In genomic region chr11:116592428-116592827, GRCm38 (mm10) we compare ENCODE assay signal across 8 mouse cellular contexts. TPM values are rescaled to one million over a fixed set of nuclear protein-coding genes. Genes with fewer than 3 reads are reported as not detected.
A peak's percentile ranks its signal among the peaks of the same experiment; 100 is the strongest.
DNase-seq lines count a peak whose midpoint lies in the region; ATAC-seq and TF ChIP-seq lines count a peak whose summit lies in the region.

No protein-coding gene starts in this region.

- H3K9ac ChIP-seq in hindbrain, postnatal 0 days (replicated peaks; ENCODE audit: low read length): no peak overlapping the region

- peak; percentile 90 for ATAC-seq in hindbrain, postnatal 0 days

- H3K36me3 ChIP-seq in hindbrain, postnatal 0 days (ENCODE audit: insufficient read depth, low read length): no peaks in the 10 kb centered on the region

- no peak overlapping the region for H3K27ac ChIP-seq in gastrocnemius, adult 2 months
- peak overlapping the region; percentile 68; the same call in 1 of the 2 replicates for H3K27ac ChIP-seq in hindbrain, postnatal 0 days

- intact Hi-C loops in gastrocnemius, adult 2 months (cut with DNase I): no loop called here

- TF ChIP-seq CTCF in gastrocnemius, adult 2 months (IDR thresholded peaks at IDR 0.05): peak; percentile 98
- peak; percentile 100 for TF ChIP-seq CTCF in hindbrain, postnatal 0 days (IDR thresholded peaks at IDR 0.05; ENCODE audit: low read depth)

- DNase-seq in WW6 (ENCODE audit: low read depth, low spot score): peak; percentile 94
- DNase-seq in cerebellum, postnatal 4 days (ENCODE audit: low spot score in 2 of 2): peak; percentile 100
- DNase-seq in gastrocnemius, adult 2 months: peak; percentile 94
- DNase-seq in hindbrain, postnatal 0 days (ENCODE audit: low spot score): peak; percentile 95
- DNase-seq in left cerebral cortex, adult 18-20 months (ENCODE audit: low spot score in 2 of 2): peak; percentile 94 to 98
- peak; percentile 93 to 97 for DNase-seq in lung, postnatal 4 days
- peak; percentile 97 to 98 for DNase-seq in right cerebral cortex, adult 2 months (ENCODE audit: low spot score in 2 of 2)
- DNase-seq in urinary bladder, postnatal 10 days (ENCODE audit: low spot score): peak; percentile 86

- no peak overlapping the region for H3K4me3 ChIP-seq in gastrocnemius, adult 2 months
- H3K4me3 ChIP-seq in hindbrain, postnatal 0 days (ENCODE audit: low read length): no peak overlapping the region

- H3K27me3 ChIP-seq in hindbrain, postnatal 0 days (ENCODE audit: insufficient read depth, low read length): no peaks in the 10 kb centered on the region

- peaks cover 7% of the 10 kb centered on the region; the same call in 1 of the 2 replicates for H3K4me1 ChIP-seq in hindbrain, postnatal 0 days (ENCODE audit: insufficient read depth, low read length)

- no peaks in the 10 kb centered on the region for H3K9me3 ChIP-seq in hindbrain, postnatal 0 days (ENCODE audit: low read length)

- no peak overlapping the region for H3K4me2 ChIP-seq in hindbrain, postnatal 0 days (ENCODE audit: low read depth, low read length)

RNA-seq across cellular contexts. Expression of gene Aanat, which starts 6.2 kb away (rescaled TPM):
- total RNA-seq in gastrocnemius, adult 2 months (2021): not detected
- total RNA-seq in hindbrain, postnatal 0 days (2014; rRNA removed): 0.68 TPM in 1 of 2 replicates, not detected in the other
- 0.46 and 0.81 TPM in 2 replicates for polyA plus RNA-seq in hindbrain, postnatal 0 days (2015; fragmentation: Nextera tagmentation; extraction: Ambion mirVana)
- total RNA-seq in left cerebral cortex, adult 18-20 months (2021): 1 to 10 TPM in 1 of 2 experiments, under 1 TPM in 1; 0.56 to 1.4 TPM

RNA-seq across cellular contexts. Expression of gene Ube2o, which starts 11.2 kb away (rescaled TPM):
- 10 to 100 TPM; 19.4 to 22.9 TPM for total RNA-seq in gastrocnemius, adult 2 months (2021)
- total RNA-seq in hindbrain, postnatal 0 days (2014; rRNA removed): 101 and 112 TPM in 2 replicates
- polyA plus RNA-seq in hindbrain, postnatal 0 days (2015; fragmentation: Nextera tagmentation; extraction: Ambion mirVana): 31.3 and 31.9 TPM in 2 replicates
- 100 to 1,000 TPM; 123 TPM for total RNA-seq in left cerebral cortex, adult 18-20 months (2021)

RNA-seq across cellular contexts. Expression of gene Rhbdf2, which starts 34.4 kb away (rescaled TPM):
- total RNA-seq in gastrocnemius, adult 2 months (2021): 10 to 100 TPM; 11.6 to 14.4 TPM
- 3.8 and 4.0 TPM in 2 replicates for total RNA-seq in hindbrain, postnatal 0 days (2014; rRNA removed)
- polyA plus RNA-seq in hindbrain, postnatal 0 days (2015; fragmentation: Nextera tagmentation; extraction: Ambion mirVana): 1.1 and 1.6 TPM in 2 replicates
- 1 to 10 TPM; 1.6 to 1.9 TPM for total RNA-seq in left cerebral cortex, adult 18-20 months (2021)
